Mouse (Mus musculus) heart, adult 2 months (tissue): Measurements from ENCODE around the gene Tbc1d5. TPM values are rescaled to one million over a fixed set of nuclear protein-coding genes. Genes with fewer than 3 reads are reported as not detected.

Experiments
- DNase-seq, 2 experiments: peaks; one replicate each; pipeline ENCODE4 v3.0.0; 2021
- H3K27ac ChIP-seq: fragments of 200-600 bp; 2 replicates; pipeline ENCODE4 v1.8.1; 2022
- H3K27me3 ChIP-seq: fragments of 200-500 bp; 2 replicates; pipeline ENCODE4 v1.6.1; 2012; ENCODE audit warnings: mild to moderate bottlenecking, low read length, inconsistent platforms, mixed read lengths; ENCODE audit not compliant: control insufficient read depth, insufficient read depth
- H3K36me3 ChIP-seq: fragments of 200-500 bp; 2 replicates; pipeline ENCODE4 v1.6.1; 2012; ENCODE audit warnings: low read length, inconsistent platforms; ENCODE audit not compliant: control insufficient read depth, insufficient read depth
- H3K4me1 ChIP-seq: fragments of 200-500 bp; 2 replicates; pipeline ENCODE4 v1.6.1; 2011; ENCODE audit warnings: low read length; ENCODE audit not compliant: control insufficient read depth, insufficient read depth
- H3K4me3 ChIP-seq: fragments of 200-600 bp; 2 replicates; pipeline ENCODE4 v1.8.1; 2022
- H3K79me2 ChIP-seq: fragments of 200-500 bp; replicated peaks from 2 replicates; pipeline ENCODE4 v1.6.1; 2012; ENCODE audit warnings: mild to moderate bottlenecking, inconsistent platforms, low read length, moderate library complexity, mixed read lengths; ENCODE audit not compliant: control insufficient read depth, insufficient read depth
- H3K9ac ChIP-seq: fragments of 200-500 bp; 2 replicates; pipeline ENCODE4 v1.6.1; 2012; ENCODE audit warnings: low read depth, mild to moderate bottlenecking, control low read depth, inconsistent platforms, low read length, mixed read lengths
- CTCF ChIP-seq: fragments of 200-600 bp; IDR thresholded peaks from 2 replicates; pipeline ENCODE4 v1.8.1; 2022; ENCODE audit warnings: antibody characterized with exemption, mild to moderate bottlenecking, moderate library complexity
- EP300 ChIP-seq: fragments of 200-500 bp; IDR thresholded peaks from 2 replicates; pipeline ENCODE4 v1.6.1; 2011; ENCODE audit warnings: low read depth, low read length, control low read depth; ENCODE audit not compliant: insufficient read depth
- POLR2A ChIP-seq: fragments of 200-500 bp; IDR thresholded peaks from 2 replicates; pipeline ENCODE4 v1.6.1; 2011; ENCODE audit warnings: mild to moderate bottlenecking, low read depth, low read length, control low read depth; ENCODE audit not compliant: insufficient read depth
- WGBS: fragments of 180-500 bp; shearing (Covaris S2); methylation state at CpG from one replicate; pipeline ENCODE4 v1.1.7; 2018; 5-methylcytosine and 5-hydroxymethylcytosine counted together
- intact Hi-C: fragments of 180-260 bp; cut with DNase I; formaldehyde crosslinking; loops from one replicate; pipeline ENCODE4 v1.15.1; 2025
- polyA plus RNA-seq: library from polyadenylated mRNA; depleted of rRNA; stranded (reverse); fragments of >200 nt; gene quantifications from 2 replicates; pipeline ENCODE4 v1.2.3, GENCODE M21; 2012
- total RNA-seq, 2 experiments: library from RNA; stranded (reverse); gene quantifications; 2 replicates each; pipeline ENCODE4 v1.2.3; 2021

Tbc1d5 gene
- total and polyA plus RNA-seq, 3 experiments = 8.5 to 19.4 (median 15.8) TPM

- no peaks in the 10 kb centered on the region for H3K4me1 ChIP-seq
- H3K36me3 ChIP-seq = no peaks in the 10 kb centered on the region
- DNase-seq = no peak
- no peak overlapping the region for H3K4me3 ChIP-seq
- H3K9ac ChIP-seq = no peak overlapping the region
- 76% methylated on average over 1 of the region's 1 CpGs for WGBS
- no peak for TF ChIP-seq CTCF
- TF ChIP-seq POLR2A = no peak
- no peak for TF ChIP-seq EP300
- H3K79me2 ChIP-seq = no peaks in the 10 kb centered on the region
- H3K27ac ChIP-seq = no peak overlapping the region
- intact Hi-C loops = no loop called here
- no peaks in the 10 kb centered on the region for H3K27me3 ChIP-seq
Measured at GRCm38 (mm10) chr17:51043869-51044268, 135.3 kb downstream of the Tbc1d5 start.

DNA sequence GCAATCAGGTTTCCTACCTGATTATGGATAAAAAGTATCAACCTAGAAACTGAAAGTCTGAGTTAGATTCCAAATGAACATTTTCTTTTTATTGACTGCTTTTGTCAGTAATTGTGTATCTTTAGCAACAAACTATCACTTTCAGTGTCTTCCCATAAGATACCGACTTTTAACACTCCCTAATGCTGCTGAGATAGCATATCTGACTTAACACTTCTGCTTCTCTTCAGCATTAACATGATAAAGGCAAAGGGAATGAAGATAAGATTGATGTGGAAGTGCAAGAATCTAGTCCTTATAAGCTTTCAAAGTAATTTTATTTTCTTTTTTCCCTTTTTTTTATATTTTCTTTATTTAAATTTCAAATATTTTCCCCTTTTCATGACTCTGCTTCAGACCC is 138.3 kb downstream of the Tbc1d5 start:
- no peak overlapping the region for H3K9ac ChIP-seq
- TF ChIP-seq POLR2A (no peak), EP300 (no peak), CTCF (no peak)
- WGBS = 29% methylated on average over 1 of the region's 1 CpGs

DNA sequence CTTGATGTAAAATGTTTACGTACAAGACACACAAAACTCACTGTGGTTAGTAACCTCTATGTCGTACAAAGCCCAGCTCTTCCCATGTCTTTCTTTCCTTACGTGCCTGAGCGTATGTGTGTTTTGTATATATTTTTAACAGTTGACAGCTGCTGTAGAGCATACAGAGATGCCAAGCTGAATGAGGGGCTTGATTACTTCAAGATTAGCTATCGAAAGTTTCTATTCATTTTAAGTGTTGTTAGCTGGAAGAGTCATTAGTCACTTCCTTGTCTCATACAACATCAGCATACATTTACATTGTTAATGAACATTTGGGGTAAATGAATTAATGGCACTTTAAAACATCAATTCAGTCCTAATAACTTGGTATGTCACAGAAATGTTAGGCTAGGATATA is 155.9 kb downstream of the Tbc1d5 start:
- TF ChIP-seq EP300 = no peak
- no peak for TF ChIP-seq POLR2A
- TF ChIP-seq CTCF = no peak
- DNase-seq = no peak
- no peak overlapping the region for H3K4me3 ChIP-seq
- H3K27me3 ChIP-seq = no peaks in the 10 kb centered on the region
- intact Hi-C loops = no loop called here
- H3K27ac ChIP-seq = no peak overlapping the region
- H3K79me2 ChIP-seq = no peaks in the 10 kb centered on the region
- WGBS = 93% methylated on average over 5 of the region's 5 CpGs
- no peak overlapping the region for H3K9ac ChIP-seq
- H3K36me3 ChIP-seq = no peaks in the 10 kb centered on the region; the same call in 1 of the 2 replicates
- no peaks in the 10 kb centered on the region for H3K4me1 ChIP-seq

More for the DNA sequence above, 138.3 kb downstream of the Tbc1d5 start:
- Histone ChIP-seq H3K79me2 (no peaks in the 10 kb centered on the region), H3K27me3 (no peaks in the 10 kb centered on the region), H3K27ac (no peak overlapping the region), H3K4me3 (no peak overlapping the region), H3K36me3 (no peaks in the 10 kb centered on the region), H3K4me1 (no peaks in the 10 kb centered on the region)
- intact Hi-C loops = no loop called here
- DNase-seq = no peak

DNA sequence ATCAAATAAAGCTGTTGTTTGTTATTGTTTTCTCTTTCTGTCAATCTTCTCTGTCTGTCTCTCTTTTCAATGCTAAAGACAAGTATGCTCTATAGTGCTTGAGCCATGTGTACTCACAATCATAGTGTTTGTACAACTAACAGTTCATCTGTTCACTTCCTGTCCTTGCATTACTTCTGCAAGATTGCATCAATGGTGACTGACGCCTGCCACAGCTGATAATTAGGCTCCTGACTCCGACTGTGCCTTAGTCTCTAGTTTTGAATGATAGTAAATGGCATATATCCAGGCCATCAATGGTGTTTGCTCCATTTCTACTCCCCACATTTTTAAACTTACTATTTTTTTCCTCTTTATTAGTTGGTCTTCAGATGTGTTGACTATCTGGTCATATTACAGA is 162.8 kb downstream of the Tbc1d5 start:
- no peaks in the 10 kb centered on the region for H3K4me1 ChIP-seq
- TF ChIP-seq POLR2A = no peak
- TF ChIP-seq CTCF = no peak
- no peak for TF ChIP-seq EP300
- no peak overlapping the region for H3K4me3 ChIP-seq
- H3K9ac ChIP-seq = no peak overlapping the region
- no peaks in the 10 kb centered on the region for H3K79me2 ChIP-seq
- H3K27me3 ChIP-seq = no peaks in the 10 kb centered on the region
- no peaks in the 10 kb centered on the region for H3K36me3 ChIP-seq
- no peak for DNase-seq
- intact Hi-C loops = no loop called here
- 69% methylated on average over 2 of the region's 2 CpGs for WGBS
- no peak overlapping the region for H3K27ac ChIP-seq

DNA sequence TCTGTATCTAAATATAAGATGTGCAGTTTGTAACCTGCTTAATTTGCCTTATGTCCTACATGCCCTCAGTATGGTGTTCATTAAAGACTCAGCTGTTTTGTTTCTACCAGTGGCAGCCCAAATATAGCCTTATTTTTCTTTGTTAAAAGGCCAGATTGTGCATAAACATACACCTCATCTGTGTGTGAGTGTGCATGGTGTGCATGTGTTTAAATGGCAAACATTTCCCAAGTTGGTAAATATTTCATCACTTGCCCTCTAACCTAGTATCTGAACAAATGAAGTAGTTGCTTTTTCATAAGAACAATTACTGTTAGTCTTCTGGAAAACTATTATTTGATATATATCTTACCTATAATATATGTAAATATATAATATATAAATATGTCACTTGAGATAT is 165.2 kb downstream of the Tbc1d5 start:
- Histone ChIP-seq H3K79me2 (no peaks in the 10 kb centered on the region), H3K27me3 (no peaks in the 10 kb centered on the region), H3K4me1 (no peaks in the 10 kb centered on the region), H3K27ac (no peak overlapping the region), H3K4me3 (no peak overlapping the region), H3K9ac (no peak overlapping the region), H3K36me3 (no peaks in the 10 kb centered on the region)
- intact Hi-C loops = no loop called here
- DNase-seq = no peak
- no peak for TF ChIP-seq POLR2A
- TF ChIP-seq EP300 = no peak
- TF ChIP-seq CTCF = no peak

DNA sequence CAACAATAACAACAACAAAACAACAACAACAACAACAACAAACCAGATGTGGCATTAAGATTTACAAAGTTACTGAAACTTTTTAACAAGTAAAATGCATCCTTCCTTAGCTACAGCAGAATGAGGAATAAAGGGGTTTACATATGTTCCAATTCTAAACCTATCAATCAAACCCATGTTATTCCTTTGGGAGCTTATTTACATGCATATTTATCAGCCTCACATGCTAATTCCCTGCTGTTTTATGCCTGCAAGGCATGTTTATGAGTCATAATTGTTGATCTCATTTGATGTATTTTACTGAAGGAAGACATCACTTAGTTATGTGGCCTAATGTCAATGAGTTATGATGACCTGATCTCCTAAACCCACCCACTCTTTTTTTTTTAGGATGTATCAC is 176.0 kb downstream of the Tbc1d5 start:
- H3K9ac ChIP-seq = no peak overlapping the region
- no peaks in the 10 kb centered on the region for H3K27me3 ChIP-seq
- no peak for TF ChIP-seq POLR2A
- no peak for TF ChIP-seq EP300
- no peak for TF ChIP-seq CTCF
- H3K36me3 ChIP-seq = no peaks in the 10 kb centered on the region
- no peaks in the 10 kb centered on the region for H3K4me1 ChIP-seq
- H3K27ac ChIP-seq = no peak overlapping the region
- no peaks in the 10 kb centered on the region for H3K79me2 ChIP-seq
- no peak for DNase-seq
- intact Hi-C loops = no loop called here
- no peak overlapping the region for H3K4me3 ChIP-seq
